Mouse (Mus musculus): ENCODE data around the gene Rab17.

- TF ChIP-seq CTCF (IDR thresholded peaks at IDR 0.05; ENCODE audit: insufficient read depth, low read depth, low read length): no peak
- TF ChIP-seq POLR2A (IDR thresholded peaks at IDR 0.05; ENCODE audit: insufficient read depth, low read depth, low read length): no peak
These were observed 16.7 kb downstream of the Rab17 start, which contains the start of gene Prlh for GRCm38 (mm10) chr1:90952808-90953207.
